Mouse (Mus musculus) spleen, embryonic (tissue): ENCODE results near the gene Sdccag8.

Experiments
- CTCF ChIA-PET: fragments of 350-600 bp; sonication (Branson Sonifier 250); formaldehyde crosslinking; loops from one replicate; lab custom pipeline; 2022; lab: Charles Lee

Gene Sdccag8

DNA sequence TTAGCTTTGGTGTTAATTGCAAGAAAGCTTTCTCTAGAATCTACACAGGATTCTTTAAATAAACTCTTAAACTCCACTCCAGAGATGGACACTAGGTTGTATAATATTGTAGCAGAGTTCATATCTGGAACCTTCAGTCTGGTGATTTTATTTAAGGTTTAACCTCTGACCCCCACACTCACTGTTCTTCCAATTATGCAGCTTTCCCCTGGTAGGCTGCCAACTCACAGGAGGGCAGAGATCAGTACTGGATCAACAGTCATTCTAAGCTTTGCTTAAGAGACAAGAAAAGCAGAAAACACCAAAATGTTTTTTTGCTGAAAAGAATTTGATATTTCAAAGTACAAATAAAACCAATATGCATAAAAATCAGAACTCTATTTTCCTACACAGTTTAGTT, 231.4 kb downstream of the Sdccag8 start:
- CTCF ChIA-PET = interaction anchor here (0.6 kb wide), 2 partner anchors 27 to 203 kb away, joined by 4 to 6 read pairs; no protein-coding TSS in a partner anchor

DNA sequence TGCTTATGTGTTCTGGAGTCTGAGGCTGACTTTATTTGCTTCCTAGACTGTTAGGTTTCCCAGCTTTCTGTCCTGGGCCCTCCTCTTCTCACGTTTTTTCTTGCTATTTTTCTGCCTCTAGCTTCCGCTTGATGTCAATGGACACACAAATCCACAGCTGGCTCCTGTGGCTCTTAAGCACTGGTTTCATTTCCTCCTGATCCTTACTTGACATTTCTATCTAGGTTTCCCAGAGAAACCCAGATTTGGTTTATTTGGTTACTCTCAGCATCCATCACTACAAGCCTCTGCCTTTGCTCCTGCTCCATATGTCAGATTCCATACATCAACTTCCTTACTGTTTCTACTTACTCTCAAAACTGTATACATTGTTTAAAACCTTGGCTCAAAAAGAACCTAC, 232.5 kb downstream of the Sdccag8 start:
- CTCF ChIA-PET = interaction anchor here (0.6 kb wide), 1 partner anchor 86 kb away, joined by 3 read pairs; no protein-coding TSS in a partner anchor

DNA sequence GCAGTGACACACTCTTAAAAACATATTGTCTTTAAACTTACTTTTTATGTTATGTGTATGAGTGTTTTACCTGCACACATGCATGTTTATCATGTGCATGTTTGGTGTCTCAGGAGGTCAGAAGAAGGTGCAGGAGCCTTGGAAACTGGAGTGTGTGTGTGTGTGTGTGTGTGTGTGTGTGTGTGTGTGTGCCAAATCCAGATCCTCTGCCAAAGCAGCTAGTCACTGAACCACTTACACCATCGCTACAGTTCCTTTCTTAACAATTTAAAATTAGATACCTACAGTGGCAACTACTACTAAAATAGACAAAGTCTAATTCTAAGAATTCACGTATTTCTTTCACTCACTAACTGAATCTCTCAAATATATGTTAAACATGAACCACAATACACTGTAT, 234.3 kb downstream of the Sdccag8 start:
- CTCF ChIA-PET = no interaction called here

DNA sequence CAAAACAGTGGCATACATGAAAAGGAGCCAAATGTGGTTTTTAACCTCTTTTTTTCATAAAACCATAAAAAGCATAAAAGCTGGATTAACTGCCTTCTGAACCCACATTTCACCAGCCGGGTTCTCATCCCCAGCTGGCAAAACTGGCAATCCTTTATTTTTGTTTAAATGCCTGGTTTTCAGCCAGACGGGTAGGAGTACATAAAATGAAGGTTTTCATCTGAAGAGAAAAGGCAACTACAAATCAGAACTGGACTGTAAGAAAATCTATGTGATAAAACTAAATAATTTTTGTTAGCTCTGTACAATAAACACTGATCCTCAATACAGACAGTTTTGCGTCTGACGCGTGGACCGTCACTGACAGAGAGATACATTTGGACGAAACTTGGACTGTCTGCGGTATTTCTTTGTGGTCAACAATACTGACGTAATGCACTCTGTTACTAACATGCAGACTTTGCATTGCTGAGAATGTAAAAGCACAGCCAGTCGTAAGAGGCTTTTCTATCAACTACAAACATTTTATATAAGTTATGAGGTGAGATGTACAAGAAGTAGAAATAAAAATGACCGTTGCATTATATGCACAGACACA, 237.0 kb downstream of the Sdccag8 start:
- CTCF ChIA-PET = no interaction called here

DNA sequence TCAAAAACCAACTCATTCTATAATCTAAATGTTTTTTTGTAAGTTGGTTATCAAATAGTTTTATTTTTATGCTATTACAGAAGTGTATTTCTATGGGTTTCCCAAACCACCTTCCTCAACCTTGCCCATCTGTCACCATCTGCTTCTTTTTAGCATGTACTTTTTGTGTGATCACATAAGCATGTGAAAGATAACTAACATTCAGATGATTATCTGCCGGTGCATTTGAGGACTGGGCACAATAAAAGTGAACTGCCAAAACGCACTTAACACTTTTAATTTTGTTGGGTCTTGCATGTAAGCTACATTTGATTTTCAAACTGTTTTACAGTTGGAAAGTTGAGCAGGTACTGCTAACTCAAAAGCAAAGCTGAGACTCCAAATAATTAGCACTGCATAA, 240.4 kb downstream of the Sdccag8 start:
- CTCF ChIA-PET = no interaction called here

DNA sequence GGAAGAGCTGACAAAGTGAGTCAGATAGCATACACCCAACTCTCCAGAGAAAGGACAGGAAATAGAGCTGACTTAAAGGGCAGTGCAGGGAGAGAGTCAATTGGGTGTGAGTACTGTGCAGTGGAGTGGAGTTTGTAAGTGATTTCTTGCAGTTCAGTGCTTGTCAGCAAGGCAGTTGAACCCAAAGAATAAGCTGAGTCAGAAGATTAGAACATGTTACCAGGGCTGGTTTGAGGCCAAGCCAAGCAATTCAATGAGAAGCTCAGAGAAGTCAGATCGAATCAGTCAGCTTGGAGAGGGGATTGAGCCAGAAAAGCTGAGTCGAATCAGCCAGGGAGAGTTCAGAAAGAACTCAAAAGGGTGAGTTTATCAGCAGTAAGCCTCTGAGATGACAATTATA, 247.3 kb downstream of the Sdccag8 start:
- CTCF ChIA-PET = no interaction called here

DNA sequence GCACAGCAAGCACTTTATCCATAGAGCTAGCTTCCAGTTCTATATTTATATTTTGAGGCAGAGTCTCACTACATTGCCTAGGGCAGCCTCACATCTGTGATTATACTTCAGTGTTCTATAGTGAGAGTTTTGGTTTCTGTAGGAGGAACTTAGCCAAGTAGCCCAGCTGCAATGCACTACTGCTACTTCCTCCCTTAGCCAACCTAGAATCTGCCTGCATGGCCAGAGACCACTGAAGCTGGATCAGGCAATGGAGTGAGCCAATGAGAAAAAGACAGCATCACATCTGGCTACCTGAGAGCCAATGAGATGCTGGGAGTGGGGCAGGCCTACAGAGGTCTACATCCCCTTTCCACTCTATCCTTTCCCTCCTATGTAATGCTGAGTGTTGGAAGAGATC, 251.3 kb downstream of the Sdccag8 start:
- CTCF ChIA-PET = no interaction called here

DNA sequence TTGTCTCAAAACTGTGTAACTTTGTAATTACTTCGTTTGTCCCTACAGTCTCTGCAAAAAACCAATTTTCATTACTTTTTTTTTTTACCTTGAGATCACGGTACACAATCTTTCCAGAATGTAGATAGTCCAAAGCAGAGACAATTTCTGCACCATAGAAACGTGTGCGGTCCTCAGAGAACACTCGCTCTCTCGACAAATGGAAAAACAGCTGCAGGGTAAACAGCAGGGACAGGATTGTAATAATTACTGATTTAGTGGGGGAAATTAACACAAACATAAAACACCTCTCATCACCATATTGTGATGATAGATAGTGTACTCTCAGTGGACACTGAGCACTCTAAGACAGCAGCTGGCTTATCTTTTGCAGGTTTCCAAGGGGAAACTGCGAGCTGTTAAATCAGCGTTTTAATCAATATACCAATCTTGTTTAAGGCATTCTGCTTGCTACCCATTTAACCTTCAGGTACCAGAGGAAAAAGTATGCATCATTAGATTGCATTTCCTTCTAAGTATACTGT, 252.7 kb downstream of the Sdccag8 start:
- CTCF ChIA-PET = interaction anchor here (0.7 kb wide), 1 partner anchor 108 kb away, joined by 6 read pairs; no protein-coding TSS in a partner anchor

DNA sequence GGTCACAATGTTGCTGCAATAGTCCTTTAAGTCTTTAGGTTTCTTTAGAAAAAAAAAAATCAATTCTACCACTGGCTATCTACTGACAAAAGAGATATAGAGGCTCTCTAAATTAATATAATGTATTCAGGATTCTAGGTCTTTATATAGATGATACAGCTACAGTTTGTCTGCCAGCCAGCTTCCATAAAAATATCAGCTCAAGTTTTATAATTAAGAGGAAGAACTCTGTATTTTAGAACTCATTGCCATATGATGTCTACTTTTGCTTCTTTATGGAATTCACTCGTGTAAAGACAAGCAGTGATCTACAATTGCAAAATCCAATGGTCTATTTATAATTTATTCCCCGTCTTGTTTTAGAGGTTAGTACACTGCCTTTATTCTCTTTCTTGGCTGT, 254.7 kb downstream of the Sdccag8 start:
- CTCF ChIA-PET = no interaction called here
